ENCODE assay signal across 11 mouse cellular contexts in the genomic region with DNA sequence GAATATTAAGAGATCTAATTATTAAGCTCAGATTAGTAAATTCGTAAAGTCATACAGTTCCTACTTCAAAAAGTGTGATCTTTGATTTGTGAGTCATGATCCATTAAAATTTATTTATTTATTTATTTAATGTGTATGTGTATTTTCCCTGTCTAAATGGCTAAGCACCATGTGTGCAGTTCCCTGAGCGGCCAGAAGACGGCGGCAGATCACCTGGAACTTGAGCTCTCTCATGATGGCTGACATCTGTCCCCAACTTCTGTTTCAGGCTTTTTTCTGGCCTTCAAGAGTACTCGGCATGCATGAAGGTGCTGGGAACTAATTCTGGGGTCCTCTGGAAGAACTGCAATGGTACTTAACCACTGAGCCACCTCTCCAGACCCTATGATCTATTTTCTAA. TPM values are rescaled to one million over a fixed set of nuclear protein-coding genes. Genes with fewer than 3 reads are reported as not detected.
DNase-seq lines count a peak whose midpoint lies in the region; ATAC-seq lines count a peak whose summit lies in the region.
"Had no signal": no experiment of that assay in that cellular context is flagged by ENCODE, and none has a peak within 500 bp of the region (broad histone marks: within the 10 kb centered on the region; RNA-seq: fewer than 3 reads in every experiment).

No protein-coding gene starts in this region.

- H3K9me3 ChIP-seq in limb, embryonic 11.5 days (ENCODE audit: control insufficient read depth, low read length), result no peaks in the 10 kb centered on the region
- H3K9me3 ChIP-seq in limb, embryonic 10.5 days (replicated peaks), result no peaks in the 10 kb centered on the region

- ATAC-seq in CD4-positive, CD25-positive, alpha-beta regulatory T cell, adult 4 months, result no peak
- ATAC-seq in limb, embryonic 11.5 days (ENCODE audit: insufficient number of reproducible peaks, low FRiP score, low TSS enrichment, low read depth), result no peak
- no peak for ATAC-seq in monocyte, adult 5-6 weeks (replicated peaks; ENCODE audit: insufficient number of reproducible peaks, low FRiP score, low TSS enrichment, poor library complexity, severe bottlenecking)

- peak; percentile 9 for DNase-seq in CD4-positive, CD25-positive, alpha-beta regulatory T cell, adult 2 months (ENCODE audit: low read depth, low spot score)
- DNase-seq in limb, embryonic 11.5 days (ENCODE audit: low spot score), result peak; percentile 39
- DNase-seq in limb, embryonic 10.5 days (ENCODE audit: low spot score), result no peak
- peak; percentile 13 for DNase-seq in thymus, postnatal 14 days
- DNase-seq in thymus, postnatal 0 days (ENCODE audit: low spot score), result no peak
- no peak for DNase-seq in natural killer cell, adult 2 months (ENCODE audit: low spot score in 2 of 2)
- DNase-seq: kidney, postnatal 14 days; lung, postnatal 14 days had no signal

- no peak overlapping the region for H3K9ac ChIP-seq in limb, embryonic 11.5 days (ENCODE audit: low read length)
- H3K9ac ChIP-seq: hindbrain, embryonic 12.5 days had no signal

- H3K4me2 ChIP-seq in limb, embryonic 11.5 days (ENCODE audit: low read depth, severe bottlenecking), result no peak overlapping the region
- H3K4me2 ChIP-seq: hindbrain, embryonic 12.5 days had no signal

- H3K36me3 ChIP-seq in limb, embryonic 11.5 days (ENCODE audit: control insufficient read depth, insufficient read depth, low read length), result no peaks in the 10 kb centered on the region
- H3K36me3 ChIP-seq in limb, embryonic 10.5 days, result no peaks in the 10 kb centered on the region
- H3K36me3 ChIP-seq: hindbrain, embryonic 12.5 days had no signal

- 95% methylated on average over 5 of the region's 5 CpGs for WGBS in limb, embryonic 11.5 days
- WGBS in limb, embryonic 10.5 days, result 96% methylated on average over 5 of the region's 5 CpGs

- H3K27ac ChIP-seq in limb, embryonic 11.5 days (replicated peaks; ENCODE audit: low read depth, low read length), result no peak overlapping the region
- H3K27ac ChIP-seq in limb, embryonic 10.5 days, result no peak overlapping the region
- H3K27ac ChIP-seq: hindbrain, embryonic 12.5 days had no signal

- peaks cover 7% of the 10 kb centered on the region for H3K4me1 ChIP-seq in limb, embryonic 11.5 days (ENCODE audit: control insufficient read depth, insufficient read depth, low read length)
- peaks cover 23% of the 10 kb centered on the region for H3K4me1 ChIP-seq in limb, embryonic 10.5 days

- H3K4me3 ChIP-seq in limb, embryonic 11.5 days (ENCODE audit: low read depth, low read length), result no peak overlapping the region
- no peak overlapping the region for H3K4me3 ChIP-seq in limb, embryonic 10.5 days
- H3K4me3 ChIP-seq: hindbrain, embryonic 12.5 days had no signal

- H3K27me3 ChIP-seq in limb, embryonic 11.5 days (ENCODE audit: control insufficient read depth, insufficient read depth, low read length), result no peaks in the 10 kb centered on the region
- H3K27me3 ChIP-seq in limb, embryonic 10.5 days (ENCODE audit: low read depth, poor library complexity, severe bottlenecking), result no peaks in the 10 kb centered on the region
- H3K27me3 ChIP-seq: hindbrain, embryonic 12.5 days had no signal

RNA-seq across cellular contexts. Expression of gene Zfp706, which starts 47.0 kb away (rescaled TPM):
- 100 to 1,000 TPM; 420 to 436 TPM for polyA plus RNA-seq in CD4-positive, CD25-positive, alpha-beta regulatory T cell, adult 4 months (2017; shearing (Covaris generic))
- polyA plus RNA-seq in limb, embryonic 11.5 days (2014; fragmentation: Nextera tagmentation; extraction: Ambion mirVana), result 420 and 444 TPM in 2 replicates
- polyA plus RNA-seq in limb, embryonic 10.5 days (2016; fragmentation: Nextera tagmentation; extraction: Ambion mirVana), result 509 and 547 TPM in 2 replicates
- polyA plus RNA-seq in thymus, postnatal 0 days (2015; fragmentation: Nextera tagmentation; extraction: Ambion mirVana), result 596 and 599 TPM in 2 replicates
- total RNA-seq in monocyte, adult 5-6 weeks (2017), result 64.0 to 120 TPM (median 90.5 TPM) in 3 replicates

Comparison
In these comparisons a context has a peak if more than half of its experiments do, and no peak if none do; other contexts are left out.
1. DNase-seq: peak in CD4-positive, CD25-positive, alpha-beta regulatory T cell, adult 2 months (single experiment), limb, embryonic 11.5 days (single experiment) and thymus, postnatal 14 days (single experiment); none in limb, embryonic 10.5 days (single experiment), thymus, postnatal 0 days (single experiment) and natural killer cell, adult 2 months (0 of 2).